Mouse (Mus musculus) lung, embryonic 16.5 days (tissue): Measurements from ENCODE around the gene Fkbp1b. TPM values are rescaled to one million over a fixed set of nuclear protein-coding genes. Genes with fewer than 3 reads are reported as not detected.
A peak's percentile ranks its signal among the peaks of the same experiment; 100 is the strongest.

Experiments
- ATAC-seq: fragments of 200-750 bp; cut with Nextera tagmentation; 2 replicates; pipeline ENCODE4 v1.8.0; 2017; ENCODE audit warnings: low read depth, mild to moderate bottlenecking, moderate library complexity
- H3K27ac ChIP-seq: fragments of 300-500 bp; sonication (generic); 2 replicates; pipeline ENCODE4 v1.5.1; 2014; ENCODE audit warnings: mild to moderate bottlenecking, control low read depth, low read length
- H3K27me3 ChIP-seq: fragments of 300-500 bp; sonication (generic); 2 replicates; pipeline ENCODE4 v1.6.1; 2014; ENCODE audit warnings: low read depth, low read length, mixed read lengths; ENCODE audit not compliant: control insufficient read depth, insufficient read depth
- H3K36me3 ChIP-seq: fragments of 300-500 bp; sonication (generic); 2 replicates; pipeline ENCODE4 v1.6.1; 2014; ENCODE audit warnings: low read length; ENCODE audit not compliant: control insufficient read depth, insufficient read depth
- H3K4me1 ChIP-seq: fragments of 300-500 bp; sonication (generic); replicated peaks from 2 replicates; pipeline ENCODE4 v1.6.1; 2014; ENCODE audit warnings: low read length, mixed read lengths; ENCODE audit not compliant: control insufficient read depth, insufficient read depth
- H3K4me2 ChIP-seq: fragments of 300-500 bp; sonication (generic); 2 replicates; pipeline ENCODE4 v1.6.1; 2014; ENCODE audit warnings: low read depth, low read length, control low read depth
- H3K4me3 ChIP-seq: fragments of 300-500 bp; sonication (generic); 2 replicates; pipeline ENCODE4 v1.5.1; 2014; ENCODE audit warnings: mild to moderate bottlenecking, low read length, control low read depth
- H3K9ac ChIP-seq: fragments of 300-500 bp; sonication (generic); 2 replicates; pipeline ENCODE4 v1.6.1; 2014; ENCODE audit warnings: low read length, control low read depth
- H3K9me3 ChIP-seq: fragments of 300-500 bp; sonication (generic); 2 replicates; pipeline ENCODE4 v1.6.1; 2016; ENCODE audit warnings: low read length; ENCODE audit not compliant: control insufficient read depth
- WGBS: fragments of 180-500 bp; shearing (Covaris S2); extraction: QIAGEN DNeasy Blood & Tissue Kit; methylation state at CpG from one replicate; pipeline ENCODE4 v1.1.7; 2014; 5-methylcytosine and 5-hydroxymethylcytosine counted together
- polyA plus RNA-seq: library from polyadenylated mRNA; unstranded; fragments of >200 nt; fragmentation: Nextera tagmentation; extraction: Ambion mirVana; gene quantifications from 2 replicates; pipeline ENCODE4 v1.2.1, GENCODE M21; 2015

Fkbp1b gene
- polyA plus RNA-seq, 1 experiment from 2014 or later: 9.3 TPM

- no peak for ATAC-seq
- Histone ChIP-seq H3K36me3 (no peaks in the 10 kb centered on the region), H3K9me3 (no peaks in the 10 kb centered on the region), H3K27ac (no peak overlapping the region), H3K4me3 (no peak overlapping the region), H3K27me3 (no peaks in the 10 kb centered on the region), H3K4me2 (no peak overlapping the region), H3K4me1 (peaks cover 14% of the 10 kb centered on the region), H3K9ac (no peak overlapping the region)
- 88% methylated on average over 4 of the region's 4 CpGs for WGBS
These were observed 21.3 kb upstream of the Fkbp1b start for GRCm38 (mm10) chr12:4862672-4863071.

- no peak overlapping the region for H3K9ac ChIP-seq
- peaks cover 13% of the 10 kb centered on the region for H3K36me3 ChIP-seq
- H3K4me2 ChIP-seq: no peak overlapping the region
- peaks cover 12% of the 10 kb centered on the region for H3K4me1 ChIP-seq
- H3K9me3 ChIP-seq: no peaks in the 10 kb centered on the region
- no peaks in the 10 kb centered on the region for H3K27me3 ChIP-seq
- no peak; the same call in 1 of the 2 replicates for ATAC-seq
- 37% methylated on average over 11 of the region's 11 CpGs for WGBS
- H3K4me3 ChIP-seq: no peak overlapping the region
- H3K27ac ChIP-seq: no peak overlapping the region
These were observed 18.0 kb upstream of the Fkbp1b start for GRCm38 (mm10) chr12:4859241-4859914.

GRCm38 (mm10) chr12:4856834-4857233, 15.4 kb upstream of the Fkbp1b start:
- Histone ChIP-seq H3K4me3 (no peak overlapping the region), H3K27ac (no peak overlapping the region), H3K36me3 (peaks cover 18% of the 10 kb centered on the region), H3K27me3 (no peaks in the 10 kb centered on the region), H3K4me1 (peaks cover 3% of the 10 kb centered on the region; the same call in 1 of the 2 replicates), H3K9me3 (no peaks in the 10 kb centered on the region), H3K9ac (no peak overlapping the region), H3K4me2 (no peak overlapping the region)
- ATAC-seq: no peak
- 95% methylated on average over 2 of the region's 2 CpGs for WGBS

- H3K27me3 ChIP-seq: no peaks in the 10 kb centered on the region
- peaks cover 18% of the 10 kb centered on the region for H3K36me3 ChIP-seq
- 91% methylated on average over 5 of the region's 5 CpGs for WGBS
- H3K4me1 ChIP-seq: peaks cover 3% of the 10 kb centered on the region; the same call in 1 of the 2 replicates
- H3K9ac ChIP-seq: no peak overlapping the region
- H3K9me3 ChIP-seq: no peaks in the 10 kb centered on the region
- no peak overlapping the region for H3K4me3 ChIP-seq
- H3K27ac ChIP-seq: no peak overlapping the region
- ATAC-seq: no peak
- H3K4me2 ChIP-seq: no peak overlapping the region
These were observed 14.8 kb upstream of the Fkbp1b start for GRCm38 (mm10) chr12:4856160-4856559.

GRCm38 (mm10) chr12:4843741-4844140, 2.4 kb upstream of the Fkbp1b start:
- Histone ChIP-seq H3K36me3 (no peaks in the 10 kb centered on the region), H3K9me3 (no peaks in the 10 kb centered on the region), H3K4me3 (peak overlapping the region; percentile 83), H3K9ac (peak overlapping the region; percentile 79), H3K4me1 (peaks cover 24% of the 10 kb centered on the region), H3K27ac (peak overlapping the region; percentile 71; the same call in 1 of the 2 replicates), H3K27me3 (no peaks in the 10 kb centered on the region), H3K4me2 (peak overlapping the region; percentile 76)
- peak; percentile 68 for ATAC-seq
- 0% methylated on average over 12 of the region's 12 CpGs for WGBS

- peak; percentile 93 for ATAC-seq
- Histone ChIP-seq H3K9me3 (no peaks in the 10 kb centered on the region), H3K4me2 (peak within 1 kb of the TSS; percentile 79), H3K9ac (peak within 1 kb of the TSS; percentile 79), H3K27me3 (no peaks in the 10 kb centered on the region), H3K4me3 (peak within 1 kb of the TSS; percentile 83), H3K27ac (peak within 1 kb of the TSS; percentile 71), H3K36me3 (no peaks in the 10 kb centered on the region), H3K4me1 (peaks cover 24% of the 10 kb centered on the region)
- WGBS: under 1% methylated on average over 30 of the region's 30 CpGs
These were observed 1.7 kb upstream of the Fkbp1b start, which contains the start of gene Wdcp for GRCm38 (mm10) chr12:4842890-4843597. Gene Wdcp, plus strand, starts transcription at chr12:4843303.

- Histone ChIP-seq H3K36me3 (no peaks in the 10 kb centered on the region), H3K4me1 (peaks cover 24% of the 10 kb centered on the region), H3K9ac (no peak overlapping the region), H3K9me3 (no peaks in the 10 kb centered on the region), H3K4me3 (no peak overlapping the region), H3K27ac (no peak overlapping the region), H3K27me3 (no peaks in the 10 kb centered on the region), H3K4me2 (no peak overlapping the region)
- 79% methylated on average over 8 of the region's 8 CpGs for WGBS
- ATAC-seq: no peak
These were observed 1.1 kb upstream of the Fkbp1b start for GRCm38 (mm10) chr12:4842456-4842855.

GRCm38 (mm10) chr12:4840741-4841140, 650 bp downstream of the Fkbp1b start:
- WGBS: 0% methylated on average over 11 of the region's 11 CpGs
- Histone ChIP-seq H3K9me3 (no peaks in the 10 kb centered on the region), H3K27ac (no peak overlapping the region), H3K9ac (peak overlapping the region; percentile 71), H3K36me3 (no peaks in the 10 kb centered on the region), H3K4me1 (peaks cover 24% of the 10 kb centered on the region), H3K4me2 (peak overlapping the region; percentile 79), H3K4me3 (peak overlapping the region; percentile 66), H3K27me3 (no peaks in the 10 kb centered on the region)
- peak; percentile 17; the same call in 1 of the 2 replicates for ATAC-seq

GRCm38 (mm10) chr12:4840010-4840409, 1.4 kb downstream of the Fkbp1b start:
- ATAC-seq: no peak
- Histone ChIP-seq H3K27me3 (no peaks in the 10 kb centered on the region), H3K4me2 (peak overlapping the region; percentile 79; the same call in 1 of the 2 replicates), H3K9me3 (no peaks in the 10 kb centered on the region), H3K4me1 (peaks cover 24% of the 10 kb centered on the region), H3K27ac (no peak overlapping the region), H3K9ac (no peak overlapping the region), H3K4me3 (no peak overlapping the region), H3K36me3 (no peaks in the 10 kb centered on the region)
- 43% methylated on average over 6 of the region's 6 CpGs for WGBS
